Mouse (Mus musculus) gastrocnemius, adult 2 months (tissue): ENCODE results near the gene Gpr137c. TPM values are rescaled to one million over a fixed set of nuclear protein-coding genes. Genes with fewer than 3 reads are reported as not detected.

ENCODE experiments used
- DNase-seq: peaks from one replicate; pipeline ENCODE4 v3.0.0; 2022
- H3K27ac ChIP-seq: fragments of 200-600 bp; 2 replicates; pipeline ENCODE4 v1.8.1; 2022; ENCODE audit warnings: mild to moderate bottlenecking
- H3K4me3 ChIP-seq: fragments of 200-600 bp; 2 replicates; pipeline ENCODE4 v1.8.1; 2022; ENCODE audit warnings: mild to moderate bottlenecking, moderate library complexity
- CTCF ChIP-seq: fragments of 200-600 bp; IDR thresholded peaks from 2 replicates; pipeline ENCODE4 v1.8.1; 2022; ENCODE audit warnings: antibody characterized with exemption, mild to moderate bottlenecking, moderate library complexity
- intact Hi-C: fragments of 180-260 bp; cut with DNase I; formaldehyde crosslinking; loops from one replicate; pipeline ENCODE4 v1.15.1; 2025
- total RNA-seq, 2 experiments: library from RNA; stranded (reverse); gene quantifications; 2 replicates each; pipeline ENCODE4 v1.2.3; 2021

Gpr137c gene
- total RNA-seq, 2 experiments from 2014 or later: 2.5 to 3.1 TPM

DNA sequence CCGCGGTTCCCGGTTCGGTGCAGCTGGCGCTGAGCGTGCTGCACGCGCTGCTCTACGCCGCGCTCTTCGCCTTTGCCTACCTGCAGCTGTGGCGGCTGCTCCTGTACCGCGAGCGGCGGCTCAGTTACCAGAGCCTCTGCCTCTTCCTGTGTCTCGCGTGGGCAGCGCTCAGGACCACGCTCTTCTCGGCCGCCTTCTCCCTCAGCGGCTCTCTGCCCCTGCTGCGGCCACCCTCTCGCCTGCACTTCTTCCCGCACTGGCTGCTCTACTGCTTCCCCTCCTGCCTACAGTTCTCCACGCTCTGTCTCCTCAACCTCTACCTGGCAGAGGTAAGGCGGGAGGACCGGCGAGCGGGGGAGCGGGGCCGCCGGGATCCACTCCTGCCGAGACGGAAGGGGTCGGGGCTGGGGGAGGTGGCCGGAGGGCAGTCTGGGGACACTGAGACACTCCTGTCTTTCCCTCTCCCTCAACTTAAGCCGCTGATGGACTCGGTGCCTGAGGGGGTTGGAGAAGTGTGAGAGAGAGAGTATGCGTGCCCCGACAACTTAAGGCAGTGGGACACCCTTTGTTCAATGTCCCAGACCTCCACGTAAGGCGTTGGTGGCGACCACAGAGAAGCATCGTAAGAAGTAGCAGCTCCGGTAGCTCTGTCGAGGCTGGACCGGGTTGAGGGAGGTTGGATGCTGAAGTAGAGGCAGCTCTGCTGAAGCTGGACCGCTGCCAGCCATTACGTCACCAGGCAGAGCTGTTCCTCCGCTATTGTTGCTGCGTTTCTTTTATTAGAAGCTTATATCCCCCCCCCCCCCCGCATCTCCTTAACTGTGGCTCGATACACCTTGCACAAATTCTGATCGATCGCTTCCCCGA, 806 bp downstream of the Gpr137c start, which contains the start of gene Txndc16:
Txndc16 (minus strand) TSS at position 239 of the 867 bp plus-strand sequence.
- H3K27ac ChIP-seq: peak within 1 kb of the TSS; percentile 93

GRCm38 (mm10) chr14:45220957-45221630, 1.6 kb downstream of the Gpr137c start:
- Histone ChIP-seq H3K27ac (peak overlapping the region; percentile 93), H3K4me3 (peak overlapping the region; percentile 88)
- no peak for DNase-seq
- intact Hi-C loops: loop anchor here (2.0 kb wide), 1 partner anchor 108 kb away; the partner anchor contains the start of gene Psmc6
- no peak for TF ChIP-seq CTCF

More for the DNA sequence above, 806 bp downstream of the Gpr137c start, which contains the start of gene Txndc16:
- H3K4me3 ChIP-seq: peak within 1 kb of the TSS; percentile 88
- DNase-seq: peak; percentile 84
- no peak for TF ChIP-seq CTCF
- intact Hi-C loops: loop anchor here (2.0 kb wide), 1 partner anchor 108 kb away; the partner anchor contains the start of gene Psmc6

- no peak overlapping the region for H3K4me3 ChIP-seq
- H3K27ac ChIP-seq: no peak overlapping the region
- intact Hi-C loops: no loop called here
- no peak for TF ChIP-seq CTCF
- DNase-seq: no peak
Measured at GRCm38 (mm10) chr14:45239042-45239441, 19.5 kb downstream of the Gpr137c start.

DNA sequence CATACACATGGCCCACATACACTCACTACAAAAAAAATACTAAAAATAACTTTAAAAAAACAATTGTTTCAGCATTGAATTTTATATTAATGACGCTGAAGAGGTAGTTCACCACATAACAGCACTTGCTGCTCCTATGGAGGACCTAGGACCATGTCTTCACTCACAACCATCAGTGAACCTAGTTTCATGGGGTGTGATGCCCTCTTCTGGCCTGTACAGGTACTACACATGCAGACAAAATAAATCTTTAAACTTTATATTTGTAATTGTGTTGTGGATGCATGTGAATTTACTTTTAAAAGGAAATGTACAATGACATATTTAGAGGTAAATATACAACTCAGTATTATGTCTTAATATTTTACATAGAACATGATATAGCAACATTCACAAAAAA, 22.1 kb downstream of the Gpr137c start:
- Histone ChIP-seq H3K4me3 (no peak overlapping the region), H3K27ac (no peak overlapping the region)
- TF ChIP-seq CTCF: peak; percentile 53
- DNase-seq: no peak
- intact Hi-C loops: no loop called here

DNA sequence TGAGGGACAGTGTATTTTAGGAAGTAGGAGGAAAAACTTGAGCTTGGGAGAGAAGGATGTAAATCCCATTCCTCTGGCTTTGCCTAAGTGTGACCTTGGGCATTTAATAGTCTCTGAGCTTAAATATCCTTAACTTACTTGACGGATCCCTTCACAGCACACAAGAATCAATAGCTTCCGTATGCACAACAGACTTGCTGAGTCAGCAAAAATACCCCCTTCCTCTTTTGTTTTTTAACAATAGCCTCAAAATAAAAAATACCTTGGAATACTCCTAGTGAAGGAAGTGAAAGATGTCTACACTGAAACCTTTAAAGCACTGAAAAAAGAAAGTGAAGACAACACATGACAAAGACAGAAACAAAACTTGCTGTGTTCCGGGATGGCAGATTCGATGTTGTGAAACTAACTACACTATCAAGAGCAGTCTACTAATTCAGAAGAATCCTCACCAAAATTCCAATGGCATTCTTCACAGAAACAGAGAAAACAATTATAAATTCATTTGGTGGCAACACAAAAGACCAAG, 32.1 kb downstream of the Gpr137c start:
- Histone ChIP-seq H3K4me3 (no peak overlapping the region), H3K27ac (no peak overlapping the region)
- DNase-seq: no peak
- no peak for TF ChIP-seq CTCF
- intact Hi-C loops: no loop called here

DNA sequence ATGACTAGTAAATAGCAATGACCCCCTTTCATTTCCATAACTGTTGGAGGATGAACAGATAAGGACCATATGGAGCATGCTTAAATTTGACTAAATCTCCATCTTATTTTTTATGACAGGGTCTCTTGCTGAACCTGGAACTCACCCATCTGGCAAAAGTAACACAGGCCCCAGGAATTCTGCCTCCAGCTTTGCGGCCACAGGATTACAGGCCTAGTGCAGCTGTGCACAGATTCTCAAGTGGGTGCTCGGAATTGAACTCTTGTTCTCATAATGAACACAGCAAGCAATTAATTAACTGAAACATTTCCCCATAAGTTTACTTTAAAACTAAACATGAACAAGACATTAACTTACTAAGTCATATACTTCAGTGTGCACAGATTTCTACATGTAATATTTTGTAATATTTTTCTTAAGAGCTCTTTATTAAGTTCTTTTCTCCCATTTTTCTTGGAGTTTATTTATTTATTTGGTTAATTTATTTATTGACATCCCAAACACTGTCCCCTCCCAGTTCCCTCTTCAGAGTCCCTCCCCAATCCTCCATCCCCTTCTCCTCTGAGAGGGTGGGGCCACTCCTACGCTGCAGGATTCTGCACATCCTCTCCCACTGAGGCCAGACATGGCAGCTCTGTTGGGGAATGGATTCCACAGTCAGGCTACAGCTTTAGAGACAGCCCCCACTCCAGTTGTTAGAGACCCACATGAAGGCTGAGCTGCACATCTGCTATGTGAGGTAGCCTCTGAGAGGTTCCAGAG, 44.5 kb downstream of the Gpr137c start:
- no peak overlapping the region for H3K27ac ChIP-seq
- no peak overlapping the region for H3K4me3 ChIP-seq
- DNase-seq: no peak
- intact Hi-C loops: no loop called here
- no peak for TF ChIP-seq CTCF

DNA sequence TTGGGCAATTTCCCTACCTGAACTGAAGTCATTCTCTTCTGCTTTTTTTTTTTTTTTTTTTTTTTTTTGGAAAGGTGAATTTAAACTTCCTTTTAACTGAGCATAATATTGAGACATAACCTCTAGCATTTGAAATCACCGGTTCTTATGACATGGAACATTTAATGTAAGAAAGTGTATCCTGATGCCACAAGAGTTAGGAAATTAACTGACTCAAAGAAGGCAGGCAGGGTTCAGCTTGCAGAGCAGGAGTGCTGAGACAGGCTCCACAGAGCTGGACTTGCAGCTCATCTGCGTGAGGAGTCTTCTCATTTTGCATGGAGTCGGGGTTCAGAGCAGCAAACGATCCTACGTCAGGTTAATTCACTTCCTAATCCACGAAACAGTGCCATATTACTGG, 56.3 kb downstream of the Gpr137c start:
- TF ChIP-seq CTCF: no peak
- H3K4me3 ChIP-seq: no peak overlapping the region
- H3K27ac ChIP-seq: no peak overlapping the region
- intact Hi-C loops: no loop called here
- DNase-seq: no peak

GRCm38 (mm10) chr14:45282066-45282465, 62.5 kb downstream of the Gpr137c start:
- DNase-seq: no peak
- Histone ChIP-seq H3K27ac (no peak overlapping the region), H3K4me3 (no peak overlapping the region)
- intact Hi-C loops: no loop called here
- no peak for TF ChIP-seq CTCF

DNA sequence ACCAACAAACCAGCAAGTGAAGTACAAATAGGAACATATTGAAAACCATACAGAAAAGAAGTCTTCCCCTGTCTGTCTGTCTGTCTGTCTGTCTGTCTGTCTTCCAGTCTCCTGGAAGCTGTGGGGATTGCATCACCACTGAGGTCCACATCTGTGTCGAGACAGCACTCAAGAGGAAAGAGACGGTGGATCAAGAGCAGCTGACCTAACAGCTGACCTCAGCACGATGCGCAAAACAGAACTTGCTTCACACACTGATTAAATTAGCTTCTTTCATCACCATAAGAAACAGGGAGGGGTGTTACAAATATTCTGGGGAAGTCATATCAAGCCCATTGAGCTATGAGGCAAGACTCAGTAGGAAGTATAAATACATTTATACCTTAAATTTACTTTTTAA, 72.1 kb downstream of the Gpr137c start:
- Histone ChIP-seq H3K27ac (no peak overlapping the region), H3K4me3 (no peak overlapping the region)
- no peak for DNase-seq
- intact Hi-C loops: no loop called here
- TF ChIP-seq CTCF: no peak

DNA sequence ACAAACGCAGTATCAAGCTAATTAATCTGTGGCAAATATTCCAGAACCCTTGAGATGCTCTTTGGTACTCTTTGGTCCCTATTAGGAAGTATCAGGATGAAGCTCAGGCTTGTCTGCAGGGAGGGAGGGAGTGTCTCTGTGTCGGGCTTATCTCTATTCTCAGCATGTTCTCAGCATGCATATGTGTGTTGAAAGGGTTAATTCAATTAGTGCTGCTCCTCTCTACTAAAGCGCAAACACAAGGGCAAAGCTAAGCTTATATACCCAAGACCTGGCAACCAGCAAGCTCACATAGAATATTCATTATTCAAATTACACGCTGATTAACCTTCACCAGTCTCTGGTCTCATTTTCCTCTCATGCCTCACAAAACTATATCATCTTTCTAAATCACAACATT, 84.4 kb downstream of the Gpr137c start:
- Histone ChIP-seq H3K27ac (no peak overlapping the region), H3K4me3 (no peak overlapping the region)
- no peak for TF ChIP-seq CTCF
- intact Hi-C loops: no loop called here
- no peak for DNase-seq

DNA sequence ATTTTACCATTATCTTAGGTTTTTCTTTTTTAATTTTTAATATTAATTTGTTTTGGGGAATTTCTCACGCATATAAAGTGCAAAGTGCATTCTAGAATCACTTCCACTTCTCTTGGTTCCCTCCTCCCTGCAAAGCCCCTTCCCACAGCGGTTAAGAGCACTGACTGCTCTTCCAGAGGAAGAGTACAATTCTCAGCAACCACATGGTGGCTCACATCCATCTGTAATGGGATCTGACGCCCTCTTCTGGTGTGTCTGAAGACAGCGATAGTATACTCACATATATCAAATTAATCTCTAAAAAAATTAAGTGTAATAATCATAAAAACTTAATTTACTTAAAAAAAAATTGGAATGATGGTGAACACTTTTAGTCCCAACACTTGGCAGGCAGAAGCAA, 84.9 kb downstream of the Gpr137c start:
- no peak; the same call in 1 of the 2 replicates for TF ChIP-seq CTCF
- no peak for DNase-seq
- intact Hi-C loops: no loop called here
- Histone ChIP-seq H3K4me3 (no peak overlapping the region), H3K27ac (no peak overlapping the region)

DNA sequence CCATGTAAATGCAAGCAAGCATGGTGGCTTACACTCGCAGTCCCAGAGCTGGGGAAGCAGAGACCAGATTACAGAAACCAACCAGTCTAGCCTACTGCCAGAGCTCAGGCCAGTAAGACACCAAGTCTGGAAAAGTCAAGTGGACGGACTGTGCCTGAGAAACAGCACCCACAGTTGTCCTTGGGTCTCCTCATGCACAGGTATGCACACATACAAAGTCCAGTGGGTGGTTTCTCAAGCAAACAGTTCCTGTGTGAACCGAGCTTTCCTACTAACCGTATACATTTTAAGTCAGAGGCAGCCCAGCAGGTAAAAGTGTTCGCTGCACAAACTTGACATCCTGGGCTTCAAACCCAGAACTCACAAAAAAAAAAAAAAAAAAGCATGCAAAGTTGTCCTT, 86.3 kb downstream of the Gpr137c start:
- DNase-seq: no peak
- TF ChIP-seq CTCF: no peak
- H3K4me3 ChIP-seq: no peak overlapping the region
- intact Hi-C loops: no loop called here
- H3K27ac ChIP-seq: no peak overlapping the region
